Mouse (Mus musculus): ENCODE results near the gene Cacna2d1. TPM values are rescaled to one million over a fixed set of nuclear protein-coding genes. Genes with fewer than 3 reads are reported as not detected.

The Cacna2d1 gene
- polyA plus RNA-seq, 1 experiment from 2014 or later: 0.25 TPM

DNA sequence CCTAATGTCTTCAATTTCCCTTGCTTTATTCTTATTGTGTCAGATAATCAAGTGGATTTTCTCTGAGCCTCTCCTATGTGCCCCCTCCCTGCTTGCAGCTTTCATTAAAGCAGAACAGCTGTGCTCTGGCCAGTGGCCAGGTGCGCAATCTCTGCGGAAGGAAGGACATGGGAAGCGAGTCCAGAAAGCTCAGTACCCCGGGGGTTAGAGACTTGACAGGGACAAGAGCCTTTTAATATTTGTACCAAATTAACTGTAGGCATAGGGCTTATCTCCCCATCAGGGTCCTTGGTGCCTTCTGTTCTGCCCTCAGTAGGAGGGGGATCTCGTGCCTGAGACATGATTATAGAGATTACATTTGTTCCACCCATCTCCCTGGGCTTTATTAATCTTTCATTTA, 303.5 kb downstream of the Cacna2d1 start:
- no peak for TF ChIP-seq CTCF (IDR thresholded peaks at IDR 0.05; ENCODE audit: low read depth)
- TF ChIP-seq EP300 (IDR thresholded peaks at IDR 0.05; ENCODE audit: low read depth): no peak
- WGBS (ENCODE audit: insufficient replicate concordance): 64% methylated on average over 5 of the region's 5 CpGs

DNA sequence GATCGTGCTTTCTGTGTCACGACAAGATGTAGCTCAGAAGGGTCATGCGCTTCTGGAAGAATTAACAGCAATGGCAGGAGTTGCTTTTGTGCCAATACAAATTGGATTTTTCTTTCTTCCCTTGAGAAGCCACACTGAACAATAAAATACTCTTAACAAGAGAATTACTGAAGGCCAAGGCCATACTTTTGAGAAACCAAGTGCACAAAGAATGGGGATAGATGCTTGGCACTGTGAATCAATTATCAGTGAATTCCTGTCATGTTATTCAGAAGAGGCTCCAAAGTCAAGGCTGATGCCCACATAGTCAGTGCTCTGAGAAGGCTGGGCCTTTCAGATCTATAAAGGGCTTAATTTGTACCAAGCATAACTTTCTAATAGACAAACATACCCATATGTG, 305.8 kb downstream of the Cacna2d1 start:
- H3K27me3 ChIP-seq (ENCODE audit: insufficient read depth, low read length): no peaks in the 10 kb centered on the region
- no peak for DNase-seq
- 81% methylated on average over 3 of the region's 3 CpGs for WGBS (ENCODE audit: insufficient replicate concordance)
- no peak for ATAC-seq
- no peaks in the 10 kb centered on the region for H3K36me3 ChIP-seq (replicated peaks; ENCODE audit: insufficient read depth, low read length)
- H3K27ac ChIP-seq (ENCODE audit: low read depth): no peak overlapping the region
- H3K4me2 ChIP-seq (ENCODE audit: low read depth, low read length): no peak overlapping the region
- no peaks in the 10 kb centered on the region for H3K9me3 ChIP-seq (ENCODE audit: low read length)
- TF ChIP-seq CTCF (IDR thresholded peaks at IDR 0.05; ENCODE audit: low read depth) (no peak), EP300 (IDR thresholded peaks at IDR 0.05; ENCODE audit: low read depth) (no peak)
- H3K4me3 ChIP-seq (ENCODE audit: low read depth, low read length): no peak overlapping the region
- H3K4me1 ChIP-seq (ENCODE audit: insufficient read depth): no peaks in the 10 kb centered on the region
- no peak overlapping the region for H3K9ac ChIP-seq (replicated peaks)

More for the DNA sequence above, 303.5 kb downstream of the Cacna2d1 start:
- no peak for ATAC-seq
- H3K27me3 ChIP-seq (ENCODE audit: insufficient read depth, low read length): no peaks in the 10 kb centered on the region
- no peak overlapping the region for H3K9ac ChIP-seq (replicated peaks)
- no peaks in the 10 kb centered on the region for H3K36me3 ChIP-seq (replicated peaks; ENCODE audit: insufficient read depth, low read length)
- H3K27ac ChIP-seq (ENCODE audit: low read depth): no peak overlapping the region
- no peaks in the 10 kb centered on the region for H3K9me3 ChIP-seq (ENCODE audit: low read length)
- DNase-seq: peak; percentile 16
- H3K4me1 ChIP-seq (ENCODE audit: insufficient read depth): no peaks in the 10 kb centered on the region
- H3K4me3 ChIP-seq (ENCODE audit: low read depth, low read length): no peak overlapping the region
- H3K4me2 ChIP-seq (ENCODE audit: low read depth, low read length): no peak overlapping the region

DNA sequence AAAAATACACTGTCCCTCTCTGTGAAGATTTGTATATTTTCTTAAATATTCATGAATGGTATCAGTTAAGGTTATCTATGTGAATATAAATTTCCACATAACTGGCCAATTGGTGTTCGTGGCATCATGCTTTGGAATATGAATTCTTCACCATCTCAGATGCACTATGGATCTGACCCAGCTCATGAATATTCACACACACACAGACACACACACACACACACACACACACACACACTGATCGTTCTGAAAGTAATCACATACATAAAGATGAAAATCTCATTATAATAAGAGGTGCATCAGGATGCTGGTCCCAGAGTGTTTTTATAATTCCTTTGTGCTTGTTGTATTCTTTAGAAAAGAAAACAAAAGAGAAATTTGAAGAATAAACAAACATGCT, 309.1 kb downstream of the Cacna2d1 start:
- WGBS (ENCODE audit: insufficient replicate concordance): 61% methylated on average over 2 of the region's 2 CpGs
- no peaks in the 10 kb centered on the region for H3K4me1 ChIP-seq (ENCODE audit: insufficient read depth)
- no peak overlapping the region for H3K27ac ChIP-seq (ENCODE audit: low read depth)
- H3K9ac ChIP-seq (replicated peaks): no peak overlapping the region
- no peaks in the 10 kb centered on the region for H3K27me3 ChIP-seq (ENCODE audit: insufficient read depth, low read length)
- H3K9me3 ChIP-seq (ENCODE audit: low read length): no peaks in the 10 kb centered on the region
- no peak for TF ChIP-seq EP300 (IDR thresholded peaks at IDR 0.05; ENCODE audit: low read depth)
- no peak for TF ChIP-seq CTCF (IDR thresholded peaks at IDR 0.05; ENCODE audit: low read depth)
- H3K4me2 ChIP-seq (ENCODE audit: low read depth, low read length): no peak overlapping the region
- H3K4me3 ChIP-seq (ENCODE audit: low read depth, low read length): no peak overlapping the region
- no peaks in the 10 kb centered on the region for H3K36me3 ChIP-seq (replicated peaks; ENCODE audit: insufficient read depth, low read length)
- no peak for ATAC-seq
- DNase-seq: no peak

DNA sequence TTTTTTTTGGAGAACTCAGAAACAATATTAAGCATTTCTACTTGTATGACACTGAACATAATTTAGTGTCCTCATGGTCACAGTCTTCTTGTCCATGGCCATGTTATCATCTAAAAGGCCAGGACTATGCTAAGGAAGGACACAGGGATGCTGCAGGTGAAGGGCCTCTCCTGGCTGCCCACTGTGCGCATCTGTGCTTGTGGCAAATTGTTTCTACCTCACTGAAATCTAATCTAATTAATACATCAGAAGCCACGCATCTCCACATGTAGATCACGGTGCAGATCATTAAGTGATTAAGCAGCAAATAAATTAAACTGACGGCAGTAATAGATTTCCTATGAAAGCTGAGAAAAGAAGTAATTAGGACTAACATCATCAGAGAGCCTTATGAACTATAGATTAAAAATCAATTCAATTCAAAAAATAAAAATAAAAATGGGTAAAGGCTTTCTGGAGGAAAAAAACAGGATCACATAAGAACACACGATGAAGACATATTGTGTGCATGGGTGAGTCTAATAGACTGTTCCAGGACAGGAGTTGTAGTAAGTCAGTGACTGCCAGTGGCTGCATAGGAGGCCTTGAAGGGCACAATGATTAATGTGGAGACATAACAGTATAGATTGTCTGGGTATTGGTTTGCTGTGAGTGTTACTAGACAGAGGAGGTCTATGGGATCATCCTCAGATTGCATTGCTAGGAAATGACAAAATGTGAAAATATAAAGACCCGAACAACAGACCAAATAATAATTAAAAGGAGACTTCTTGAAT, 318.4 kb downstream of the Cacna2d1 start:
- DNase-seq: no peak
- no peak for TF ChIP-seq EP300 (IDR thresholded peaks at IDR 0.05; ENCODE audit: low read depth)
- no peak for TF ChIP-seq CTCF (IDR thresholded peaks at IDR 0.05; ENCODE audit: low read depth)
- H3K9me3 ChIP-seq (ENCODE audit: low read length): no peaks in the 10 kb centered on the region
- H3K9ac ChIP-seq (replicated peaks): no peak overlapping the region
- H3K36me3 ChIP-seq (replicated peaks; ENCODE audit: insufficient read depth, low read length): no peaks in the 10 kb centered on the region
- no peak overlapping the region for H3K4me2 ChIP-seq (ENCODE audit: low read depth, low read length)
- H3K27ac ChIP-seq (ENCODE audit: low read depth): no peak overlapping the region
- WGBS (ENCODE audit: insufficient replicate concordance): 77% methylated on average over 6 of the region's 6 CpGs
- no peak for ATAC-seq
- no peaks in the 10 kb centered on the region for H3K27me3 ChIP-seq (ENCODE audit: insufficient read depth, low read length)
- no peak overlapping the region for H3K4me3 ChIP-seq (ENCODE audit: low read depth, low read length)
- H3K4me1 ChIP-seq (ENCODE audit: insufficient read depth): no peaks in the 10 kb centered on the region

DNA sequence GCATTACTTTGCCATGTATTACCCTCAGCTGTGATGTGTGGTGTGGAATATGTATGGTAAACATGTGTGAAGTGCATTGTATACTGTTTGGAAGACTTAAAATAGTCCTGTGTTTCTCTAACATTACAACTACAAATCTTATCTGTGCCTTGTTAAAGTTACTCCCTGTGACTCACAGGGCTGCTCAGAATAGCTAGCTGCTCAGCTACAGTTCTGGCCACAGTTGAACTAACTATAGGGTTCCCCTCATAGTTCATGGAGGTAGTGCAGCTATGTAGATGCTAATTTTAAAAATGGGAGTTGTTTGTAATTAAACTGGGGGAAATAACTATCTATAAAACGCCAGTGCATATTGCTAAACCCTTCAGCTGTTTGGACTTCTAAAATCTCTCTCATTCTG, 319.3 kb downstream of the Cacna2d1 start:
- DNase-seq: no peak
- no peak for ATAC-seq
- 67% methylated on average over 1 of the region's 1 CpGs for WGBS (ENCODE audit: insufficient replicate concordance)
- no peaks in the 10 kb centered on the region for H3K4me1 ChIP-seq (ENCODE audit: insufficient read depth)
- TF ChIP-seq EP300 (IDR thresholded peaks at IDR 0.05; ENCODE audit: low read depth): no peak
- no peak for TF ChIP-seq CTCF (IDR thresholded peaks at IDR 0.05; ENCODE audit: low read depth)
- H3K36me3 ChIP-seq (replicated peaks; ENCODE audit: insufficient read depth, low read length): no peaks in the 10 kb centered on the region
- H3K9me3 ChIP-seq (ENCODE audit: low read length): no peaks in the 10 kb centered on the region
- no peaks in the 10 kb centered on the region for H3K27me3 ChIP-seq (ENCODE audit: insufficient read depth, low read length)
- no peak overlapping the region for H3K4me2 ChIP-seq (ENCODE audit: low read depth, low read length)
- no peak overlapping the region for H3K4me3 ChIP-seq (ENCODE audit: low read depth, low read length)
- no peak overlapping the region for H3K27ac ChIP-seq (ENCODE audit: low read depth)
- no peak overlapping the region for H3K9ac ChIP-seq (replicated peaks)

DNA sequence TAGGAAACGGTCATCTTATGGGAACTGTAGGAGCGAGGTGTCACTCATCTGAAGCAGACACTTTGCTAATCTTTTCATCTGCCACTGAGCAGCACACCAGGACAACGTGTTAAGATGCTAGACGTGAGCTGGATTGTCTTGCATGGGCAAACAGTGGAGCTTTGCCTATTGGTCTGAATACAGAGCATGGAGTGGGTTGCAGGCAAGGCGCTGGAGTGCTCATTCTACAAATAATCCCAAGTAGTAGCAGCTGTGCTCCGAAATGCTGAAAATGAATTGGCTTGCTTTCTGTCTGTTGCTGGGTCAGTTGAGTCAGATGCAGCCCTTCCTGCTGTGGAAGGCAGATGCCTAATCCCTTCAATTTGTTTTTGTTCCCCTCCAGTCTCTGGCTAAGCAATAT, 330.9 kb downstream of the Cacna2d1 start:
- DNase-seq (no peak), ATAC-seq (no peak)
- H3K36me3 ChIP-seq (replicated peaks; ENCODE audit: insufficient read depth, low read length): no peaks in the 10 kb centered on the region
- no peak overlapping the region for H3K4me3 ChIP-seq (ENCODE audit: low read depth, low read length)
- WGBS (ENCODE audit: insufficient replicate concordance): 71% methylated on average over 6 of the region's 6 CpGs
- no peaks in the 10 kb centered on the region for H3K27me3 ChIP-seq (ENCODE audit: insufficient read depth, low read length)
- no peaks in the 10 kb centered on the region for H3K4me1 ChIP-seq (ENCODE audit: insufficient read depth)
- H3K9ac ChIP-seq (replicated peaks): no peak overlapping the region
- H3K4me2 ChIP-seq (ENCODE audit: low read depth, low read length): no peak overlapping the region
- no peaks in the 10 kb centered on the region for H3K9me3 ChIP-seq (ENCODE audit: low read length)
- TF ChIP-seq CTCF (IDR thresholded peaks at IDR 0.05; ENCODE audit: low read depth): no peak
- no peak for TF ChIP-seq EP300 (IDR thresholded peaks at IDR 0.05; ENCODE audit: low read depth)
- H3K27ac ChIP-seq (ENCODE audit: low read depth): no peak overlapping the region
